Mouse (Mus musculus) C2C12 (cell line): Measurements from ENCODE around the gene Rep15. TPM values are rescaled to one million over a fixed set of nuclear protein-coding genes. Genes with fewer than 3 reads are reported as not detected.

ENCODE experiments used
- H3K27me3 ChIP-seq: one replicate; pipeline ENCODE4 v1.6.1; 2011; ENCODE audit not compliant: control insufficient read depth, insufficient read depth, insufficient read length
- H3K36me3 ChIP-seq: one replicate; pipeline ENCODE4 v1.6.1; 2011; ENCODE audit not compliant: control insufficient read depth, insufficient read depth
- H3K4me3 ChIP-seq: one replicate; pipeline ENCODE4 v1.5.1; 2011; ENCODE audit warnings: mild to moderate bottlenecking, control low read depth; ENCODE audit not compliant: poor library complexity, insufficient read depth, severe bottlenecking
- H3K79me2 ChIP-seq: one replicate; pipeline ENCODE4 v1.6.1; 2011; ENCODE audit not compliant: control insufficient read depth, insufficient read depth
- H3K79me3 ChIP-seq: one replicate; pipeline ENCODE4 v1.6.1; 2011; ENCODE audit warnings: low read depth, control low read depth
- H3ac ChIP-seq: one replicate; pipeline ENCODE3; 2011; ENCODE audit warnings: low read depth; ENCODE audit not compliant: control insufficient read depth, insufficient read length
- CEBPB ChIP-seq: IDR thresholded peaks from one replicate; pipeline ENCODE4 v1.6.1; 2011; ENCODE audit warnings: low read depth, mild to moderate bottlenecking, control low read depth, moderate library complexity
- CTCF ChIP-seq: IDR thresholded peaks from one replicate; pipeline ENCODE4 v1.5.1; 2011; ENCODE audit not compliant: control insufficient read depth, insufficient read depth, insufficient read length
- FOSL1 ChIP-seq: IDR thresholded peaks from one replicate; pipeline ENCODE4 v1.8.0; 2011; ENCODE audit warnings: mild to moderate bottlenecking, low read length; ENCODE audit not compliant: poor library complexity, insufficient read depth, severe bottlenecking
- MAX ChIP-seq: IDR thresholded peaks from one replicate; pipeline ENCODE4 v1.6.1; 2011; ENCODE audit warnings: mild to moderate bottlenecking, control low read depth
- MYOD1 ChIP-seq: IDR thresholded peaks from one replicate; pipeline ENCODE4 v1.6.1; 2011; ENCODE audit warnings: low read depth; ENCODE audit not compliant: control insufficient read depth, insufficient read length
- MYOG ChIP-seq: IDR thresholded peaks from one replicate; pipeline ENCODE4 v1.6.1; 2011; ENCODE audit not compliant: control insufficient read depth, insufficient read length; ENCODE audit errors: extremely low read depth
- USF1 ChIP-seq: IDR thresholded peaks from one replicate; pipeline ENCODE4 v1.6.1; 2011; ENCODE audit warnings: low read depth, mild to moderate bottlenecking, control low read depth, moderate library complexity
- polyA plus RNA-seq: library from polyadenylated mRNA; unstranded; fragments of >200 nt; fragmentation: generic; extraction: Trizol; gene quantifications from one replicate; pipeline ENCODE4 v1.2.1, GENCODE M21; 2012; ENCODE audit warnings: missing spikeins

Rep15 gene
- polyA plus RNA-seq, 1 experiment = 0.68 TPM

DNA sequence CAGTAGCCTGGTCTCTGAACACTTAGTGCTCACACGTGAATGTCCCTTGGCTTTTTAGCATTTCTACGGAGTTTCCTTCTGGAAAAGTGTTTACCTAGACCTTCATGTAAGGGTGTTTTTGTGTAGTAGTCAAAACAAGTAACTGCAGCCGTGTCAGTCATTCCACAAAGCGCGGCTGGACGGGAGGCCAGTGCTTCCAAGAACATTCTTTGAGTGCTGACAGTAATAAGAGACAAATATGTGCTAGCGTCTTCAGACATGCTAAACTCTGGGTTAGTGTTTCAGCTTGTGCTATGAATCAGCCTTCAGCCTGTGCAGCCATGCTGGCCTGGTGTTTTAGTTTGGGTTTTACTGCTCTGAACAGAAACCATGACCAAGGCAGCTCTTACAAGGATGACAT is 30.3 kb downstream of the Rep15 start:
- Histone ChIP-seq H3K4me3 (no peak overlapping the region), H3K79me3 (no peaks in the 10 kb centered on the region), H3K36me3 (peaks cover 50% of the 10 kb centered on the region), H3K27me3 (no peaks in the 10 kb centered on the region), H3K79me2 (no peaks in the 10 kb centered on the region), H3ac (no peak overlapping the region)
- TF ChIP-seq USF1 (no peak), MYOG (no peak), FOSL1 (no peak), CEBPB (no peak), MYOD1 (no peak), CTCF (no peak), MAX (no peak)

- H3K79me2 ChIP-seq = no peaks in the 10 kb centered on the region
- H3K36me3 ChIP-seq = peaks cover 40% of the 10 kb centered on the region
These were observed 32.0 kb downstream of the Rep15 start for GRCm38 (mm10) chr6:147064226-147064943.

GRCm38 (mm10) chr6:147064944-147065261 is 32.5 kb downstream of the Rep15 start:
- Histone ChIP-seq H3K4me3 (no peak overlapping the region), H3K79me2 (no peaks in the 10 kb centered on the region), H3ac (no peak overlapping the region), H3K36me3 (peaks cover 40% of the 10 kb centered on the region), H3K27me3 (no peaks in the 10 kb centered on the region), H3K79me3 (no peaks in the 10 kb centered on the region)
- no peak for TF ChIP-seq FOSL1
- TF ChIP-seq MAX = no peak
- no peak for TF ChIP-seq CEBPB
- TF ChIP-seq CTCF = no peak
- no peak for TF ChIP-seq USF1
- TF ChIP-seq MYOG = no peak
- no peak for TF ChIP-seq MYOD1

More at GRCm38 (mm10) chr6:147064226-147064943, 32.0 kb downstream of the Rep15 start:
- Histone ChIP-seq H3ac (no peak overlapping the region), H3K79me3 (no peaks in the 10 kb centered on the region), H3K27me3 (no peaks in the 10 kb centered on the region), H3K4me3 (no peak overlapping the region)
- TF ChIP-seq CEBPB (no peak), MYOD1 (no peak), MYOG (no peak), FOSL1 (no peak), CTCF (no peak)

GRCm38 (mm10) chr6:147075808-147076387 is 43.5 kb downstream of the Rep15 start:
- Histone ChIP-seq H3ac (no peak overlapping the region), H3K79me3 (no peaks in the 10 kb centered on the region), H3K36me3 (peaks cover 9% of the 10 kb centered on the region), H3K27me3 (no peaks in the 10 kb centered on the region), H3K79me2 (no peaks in the 10 kb centered on the region), H3K4me3 (no peak overlapping the region)
- no peak for TF ChIP-seq CTCF
- no peak for TF ChIP-seq MYOD1

DNA sequence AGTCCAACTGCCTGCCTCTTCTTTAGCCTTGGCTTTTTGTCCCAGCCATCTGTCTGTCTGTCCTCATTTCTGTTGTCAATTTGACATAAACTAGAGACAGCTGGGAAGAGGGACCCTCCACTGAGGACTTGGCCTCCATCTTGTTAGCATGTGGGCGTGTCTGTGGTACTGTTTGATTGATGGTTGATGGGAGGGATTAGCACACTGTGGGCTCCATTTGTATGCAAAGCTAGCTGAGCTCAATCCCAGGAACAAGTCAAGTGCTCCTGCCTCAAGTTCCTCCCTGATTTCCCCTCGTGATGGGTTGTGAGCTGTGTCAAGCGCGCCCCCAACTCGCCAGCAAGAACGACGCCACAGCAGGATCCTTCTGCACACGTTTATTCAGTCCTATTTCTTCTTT is 44.5 kb downstream of the Rep15 start:
- no peaks in the 10 kb centered on the region for H3K79me2 ChIP-seq
- H3K36me3 ChIP-seq = peaks cover 5% of the 10 kb centered on the region
- no peak overlapping the region for H3ac ChIP-seq
- no peaks in the 10 kb centered on the region for H3K79me3 ChIP-seq
- H3K27me3 ChIP-seq = no peaks in the 10 kb centered on the region
- TF ChIP-seq USF1 = no peak
- TF ChIP-seq FOSL1 = no peak
- TF ChIP-seq MYOG = no peak
- TF ChIP-seq MYOD1 = no peak
- TF ChIP-seq CTCF = no peak
- TF ChIP-seq MAX = no peak
- no peak for TF ChIP-seq CEBPB
- H3K4me3 ChIP-seq = no peak overlapping the region

GRCm38 (mm10) chr6:147079919-147080318 is 47.5 kb downstream of the Rep15 start:
- H3K36me3 ChIP-seq = no peaks in the 10 kb centered on the region
- H3K27me3 ChIP-seq = no peaks in the 10 kb centered on the region
- no peak overlapping the region for H3ac ChIP-seq
- TF ChIP-seq CEBPB (no peak), MYOG (no peak), CTCF (no peak), MAX (no peak), MYOD1 (no peak), FOSL1 (no peak), USF1 (no peak)
- H3K79me3 ChIP-seq = no peaks in the 10 kb centered on the region
- no peaks in the 10 kb centered on the region for H3K79me2 ChIP-seq
- H3K4me3 ChIP-seq = no peak overlapping the region

Other genes with a start within 250 kb of the Rep15 start
- gene Arntl2, start 236.5 kb upstream of the Rep15 start, polyA plus RNA-seq = 0.49 TPM
- not detected for gene Smco2, start 182.5 kb upstream of the Rep15 start, polyA plus RNA-seq
- 61.1 TPM for gene Ppfibp1, start 144.1 kb upstream of the Rep15 start, polyA plus RNA-seq
- gene 1700034J05Rik, start 78.2 kb upstream of the Rep15 start, polyA plus RNA-seq = 0.07 TPM
- gene Mrps35, start 10.2 kb downstream of the Rep15 start, polyA plus RNA-seq = 46.4 TPM
- 0.13 TPM for gene Mansc4, start 54.4 kb downstream of the Rep15 start, polyA plus RNA-seq
- 4.6 TPM for gene Klhl42, start 58.8 kb downstream of the Rep15 start, polyA plus RNA-seq
- gene Pthlh, start 231.6 kb downstream of the Rep15 start, polyA plus RNA-seq = 0.04 TPM